ENCODE assay signal across 9 mouse cellular contexts in genomic region chr7:140047811-140048311, GRCm38 (mm10). TPM values are rescaled to one million over a fixed set of nuclear protein-coding genes. Genes with fewer than 3 reads are reported as not detected.
DNase-seq lines count a peak whose midpoint lies in the region; ATAC-seq and TF ChIP-seq lines count a peak whose summit lies in the region.
"Had no signal": no experiment of that assay in that cellular context is flagged by ENCODE, and none has a peak within 500 bp of the region (broad histone marks: within the 10 kb centered on the region; RNA-seq: fewer than 3 reads in every experiment).

No protein-coding gene starts in this region.

- H3K36me3 ChIP-seq in forebrain, embryonic 10.5 days (replicated peaks): no peaks in the 10 kb centered on the region
- no peaks in the 10 kb centered on the region for H3K36me3 ChIP-seq in kidney, postnatal 0 days (ENCODE audit: insufficient read depth, low read length)
- no peaks in the 10 kb centered on the region for H3K36me3 ChIP-seq in midbrain, postnatal 0 days (ENCODE audit: insufficient read depth, low read length)

- no peak overlapping the region for H3K9ac ChIP-seq in kidney, postnatal 0 days (ENCODE audit: low read depth, low read length)
- no peak overlapping the region for H3K9ac ChIP-seq in midbrain, postnatal 0 days (replicated peaks; ENCODE audit: low read length, poor library complexity, severe bottlenecking)

- DNase-seq in gastrocnemius, postnatal 25 days: peak; percentile 20
- DNase-seq in gastrocnemius, postnatal 36 days: no peak
- peak; percentile 43 for DNase-seq in ES-CJ7 (ENCODE audit: low read depth, low spot score)
- DNase-seq in forebrain, embryonic 10.5 days (ENCODE audit: extremely low spot score, low spot score): no peak
- no peak for DNase-seq in kidney, postnatal 0 days (ENCODE audit: low spot score)
- DNase-seq in midbrain, postnatal 0 days (ENCODE audit: low spot score): peak; percentile 37
- DNase-seq in spleen, adult 12 weeks (ENCODE audit: low spot score): no peak
- no peak for DNase-seq in layer of hippocampus, postnatal 25 days (ENCODE audit: extremely low spot score in 1 of 2, low spot score in 1 of 2)

- peaks cover 100% of the 10 kb centered on the region for H3K27me3 ChIP-seq in forebrain, embryonic 10.5 days (ENCODE audit: poor library complexity, severe bottlenecking)
- peaks cover 64% of the 10 kb centered on the region for H3K27me3 ChIP-seq in kidney, postnatal 0 days (ENCODE audit: insufficient read depth, low read length)
- peaks cover 91% of the 10 kb centered on the region for H3K27me3 ChIP-seq in midbrain, postnatal 0 days (ENCODE audit: insufficient read depth, low read length)

- no peaks in the 10 kb centered on the region for H3K9me3 ChIP-seq in forebrain, embryonic 10.5 days
- H3K9me3 ChIP-seq in kidney, postnatal 0 days (replicated peaks; ENCODE audit: low read length): no peaks in the 10 kb centered on the region
- no peaks in the 10 kb centered on the region for H3K9me3 ChIP-seq in midbrain, postnatal 0 days (ENCODE audit: low read length)

- peaks cover 29% of the 10 kb centered on the region for H3K4me1 ChIP-seq in forebrain, embryonic 10.5 days
- peaks cover 12% of the 10 kb centered on the region; the same call in 1 of the 2 replicates for H3K4me1 ChIP-seq in kidney, postnatal 0 days (replicated peaks; ENCODE audit: insufficient read depth, low read length)
- peaks cover 4% of the 10 kb centered on the region; the same call in 1 of the 2 replicates for H3K4me1 ChIP-seq in midbrain, postnatal 0 days (ENCODE audit: insufficient read depth, low read length)

- no peak for TF ChIP-seq CTCF in kidney, postnatal 0 days (IDR thresholded peaks at IDR 0.05; ENCODE audit: low read depth)
- no peak for TF ChIP-seq CTCF in midbrain, postnatal 0 days (IDR thresholded peaks at IDR 0.05)

- ATAC-seq in kidney, postnatal 0 days (replicated peaks; ENCODE audit: low FRiP score, low read depth): no peak
- peak; percentile 23; the same call in 1 of the 2 replicates for ATAC-seq in midbrain, postnatal 0 days (ENCODE audit: low FRiP score)

- intact Hi-C loops in gastrocnemius, postnatal 36 days (cut with DNase I): no loop called here

- H3K4me3 ChIP-seq in forebrain, embryonic 10.5 days: peak overlapping the region; percentile 47
- peak overlapping the region; percentile 27 for H3K4me3 ChIP-seq in kidney, postnatal 0 days (replicated peaks; ENCODE audit: low read depth, low read length)
- H3K4me3 ChIP-seq in midbrain, postnatal 0 days (ENCODE audit: low read depth, low read length): peak overlapping the region; percentile 31

- under 1% methylated on average over 33 of the region's 33 CpGs for WGBS in forebrain, embryonic 10.5 days
- under 1% methylated on average over 33 of the region's 33 CpGs for WGBS in kidney, postnatal 0 days
- under 1% methylated on average over 33 of the region's 33 CpGs for WGBS in midbrain, postnatal 0 days

- peak overlapping the region; percentile 65 for H3K4me2 ChIP-seq in kidney, postnatal 0 days (ENCODE audit: low read length)
- H3K4me2 ChIP-seq in midbrain, postnatal 0 days (ENCODE audit: low read depth, low read length, poor library complexity, severe bottlenecking): peak overlapping the region; percentile 47

- H3K27ac ChIP-seq in forebrain, embryonic 10.5 days: 0 out of 2 replicates have a peak overlapping the region, but pooled peaks have one; percentile 26
- no peak overlapping the region for H3K27ac ChIP-seq in kidney, postnatal 0 days
- no peak overlapping the region for H3K27ac ChIP-seq in midbrain, postnatal 0 days (ENCODE audit: low read depth, low read length)

RNA-seq across cellular contexts. Expression of gene Msx3, which starts 1.0 kb away (rescaled TPM):
- total RNA-seq in gastrocnemius, postnatal 25 days (2021): not detected
- not detected for total RNA-seq in gastrocnemius, postnatal 36 days (2021)
- 0.31 and 0.69 TPM in 2 replicates for polyA plus RNA-seq in forebrain, embryonic 10.5 days (2016; fragmentation: Nextera tagmentation; extraction: Ambion mirVana)
- polyA plus RNA-seq in kidney, postnatal 0 days (2015; fragmentation: Nextera tagmentation; extraction: Ambion mirVana): not detected in 2 replicates
- 0.16 and 0.47 TPM in 2 replicates for total RNA-seq in midbrain, postnatal 0 days (2014; rRNA removed)
- polyA plus RNA-seq in midbrain, postnatal 0 days (2015; fragmentation: Nextera tagmentation; extraction: Ambion mirVana): 0.10 TPM in 1 of 2 replicates, not detected in the other
- under 1 TPM; 0.12 to 0.14 TPM for total RNA-seq in layer of hippocampus, postnatal 25 days (2021)
- total RNA-seq: CH12.LX had no signal

RNA-seq across cellular contexts. Expression of gene Tubgcp2, which starts 11.4 kb away (rescaled TPM):
- total RNA-seq in gastrocnemius, postnatal 25 days (2021): 10 to 100 TPM; 16.4 TPM
- 10 to 100 TPM; 16.8 to 19.2 TPM for total RNA-seq in gastrocnemius, postnatal 36 days (2021)
- 80.6 and 81.1 TPM in 2 replicates for polyA plus RNA-seq in forebrain, embryonic 10.5 days (2016; fragmentation: Nextera tagmentation; extraction: Ambion mirVana)
- 34.4 and 39.5 TPM in 2 replicates for polyA plus RNA-seq in kidney, postnatal 0 days (2015; fragmentation: Nextera tagmentation; extraction: Ambion mirVana)
- 66.9 and 70.1 TPM in 2 replicates for total RNA-seq in midbrain, postnatal 0 days (2014; rRNA removed)
- 61.6 and 65.2 TPM in 2 replicates for polyA plus RNA-seq in midbrain, postnatal 0 days (2015; fragmentation: Nextera tagmentation; extraction: Ambion mirVana)
- 10 to 100 TPM; 36.6 to 38.0 TPM for total RNA-seq in layer of hippocampus, postnatal 25 days (2021)

RNA-seq across cellular contexts. Expression of gene Zfp511, which starts 11.7 kb away (rescaled TPM):
- 1 to 10 TPM; 7.1 to 8.5 TPM for total RNA-seq in gastrocnemius, postnatal 25 days (2021)
- 1 to 10 TPM; 7.7 to 8.2 TPM for total RNA-seq in gastrocnemius, postnatal 36 days (2021)
- polyA plus RNA-seq in forebrain, embryonic 10.5 days (2016; fragmentation: Nextera tagmentation; extraction: Ambion mirVana): 39.2 and 41.7 TPM in 2 replicates
- polyA plus RNA-seq in kidney, postnatal 0 days (2015; fragmentation: Nextera tagmentation; extraction: Ambion mirVana): 35.0 TPM in 2 replicates
- total RNA-seq in midbrain, postnatal 0 days (2014; rRNA removed): 33.6 and 42.5 TPM in 2 replicates
- 63.5 and 68.5 TPM in 2 replicates for polyA plus RNA-seq in midbrain, postnatal 0 days (2015; fragmentation: Nextera tagmentation; extraction: Ambion mirVana)
- 10 to 100 TPM; 21.7 to 26.4 TPM for total RNA-seq in layer of hippocampus, postnatal 25 days (2021)

RNA-seq across cellular contexts. Expression of gene Caly, which starts 34.5 kb away (rescaled TPM):
- not detected for total RNA-seq in gastrocnemius, postnatal 25 days (2021)
- under 1 TPM in 1 of 2 experiments, not detected in 1; 0.33 TPM for total RNA-seq in gastrocnemius, postnatal 36 days (2021)
- 0.58 and 2.1 TPM in 2 replicates for polyA plus RNA-seq in forebrain, embryonic 10.5 days (2016; fragmentation: Nextera tagmentation; extraction: Ambion mirVana)
- polyA plus RNA-seq in kidney, postnatal 0 days (2015; fragmentation: Nextera tagmentation; extraction: Ambion mirVana): 0.89 and 1.1 TPM in 2 replicates
- total RNA-seq in midbrain, postnatal 0 days (2014; rRNA removed): 404 and 435 TPM in 2 replicates
- polyA plus RNA-seq in midbrain, postnatal 0 days (2015; fragmentation: Nextera tagmentation; extraction: Ambion mirVana): 595 and 645 TPM in 2 replicates
- total RNA-seq in layer of hippocampus, postnatal 25 days (2021): 100 to 1,000 TPM; 235 to 258 TPM
- total RNA-seq: CH12.LX had no signal

RNA-seq across cellular contexts. Expression of gene Prap1, which starts 45.3 kb away (rescaled TPM):
- not detected for total RNA-seq in gastrocnemius, postnatal 25 days (2021)
- not detected for total RNA-seq in gastrocnemius, postnatal 36 days (2021)
- polyA plus RNA-seq in forebrain, embryonic 10.5 days (2016; fragmentation: Nextera tagmentation; extraction: Ambion mirVana): not detected in 2 replicates
- 3.9 and 6.2 TPM in 2 replicates for polyA plus RNA-seq in kidney, postnatal 0 days (2015; fragmentation: Nextera tagmentation; extraction: Ambion mirVana)
- total RNA-seq in midbrain, postnatal 0 days (2014; rRNA removed): not detected in 2 replicates
- polyA plus RNA-seq in midbrain, postnatal 0 days (2015; fragmentation: Nextera tagmentation; extraction: Ambion mirVana): not detected in 2 replicates
- not detected for total RNA-seq in layer of hippocampus, postnatal 25 days (2021)
- total RNA-seq: CH12.LX had no signal

Comparison
In these comparisons a context has a peak if more than half of its experiments do, and no peak if none do; other contexts are left out.
1. DNase-seq: peak in gastrocnemius, postnatal 25 days (single experiment), ES-CJ7 (single experiment) and midbrain, postnatal 0 days (single experiment); none in gastrocnemius, postnatal 36 days (0 of 2), forebrain, embryonic 10.5 days (single experiment), kidney, postnatal 0 days (single experiment), spleen, adult 12 weeks (single experiment) and layer of hippocampus, postnatal 25 days (0 of 2).
2. Peak in every context shown above with its lines, with median percentiles within 50 percentile points of each other: H3K4me3 ChIP-seq.